In the genomic region with DNA sequence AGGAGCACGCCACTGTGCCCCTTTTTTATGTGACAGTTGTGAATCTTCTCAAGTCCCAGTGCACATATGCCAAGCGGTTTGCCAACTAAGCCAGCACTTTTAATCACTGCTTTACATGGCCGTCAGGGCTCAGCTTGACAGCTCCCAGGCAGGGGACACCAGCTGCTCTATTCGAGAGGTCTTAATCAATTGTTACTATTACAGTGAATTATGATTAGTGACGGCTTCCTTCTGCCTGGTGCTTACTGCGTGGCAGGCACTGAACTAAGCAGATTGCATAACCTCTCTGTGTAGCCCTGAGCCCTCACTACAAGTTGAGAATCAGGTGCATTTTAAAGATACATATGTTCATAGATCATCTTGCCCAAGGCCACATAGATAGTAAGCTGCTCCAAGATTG, we compare ENCODE assay signal across 10 mouse cellular contexts. TPM values are rescaled to one million over a fixed set of nuclear protein-coding genes. Genes with fewer than 3 reads are reported as not detected.
DNase-seq lines count a peak whose midpoint lies in the region; ATAC-seq lines count a peak whose summit lies in the region.
"Had no signal": no experiment of that assay in that cellular context is flagged by ENCODE, and none has a peak within 500 bp of the region (broad histone marks: within the 10 kb centered on the region; RNA-seq: fewer than 3 reads in every experiment).

No protein-coding gene starts in this region.

- 16% methylated on average over 6 of the region's 6 CpGs for WGBS in forebrain, embryonic 15.5 days
- 19% methylated on average over 6 of the region's 6 CpGs for WGBS in hindbrain, embryonic 15.5 days
- 21% methylated on average over 6 of the region's 6 CpGs for WGBS in neural tube, embryonic 13.5 days

- peak; percentile 85 for ATAC-seq in forebrain, embryonic 15.5 days (replicated peaks)
- ATAC-seq in hindbrain, embryonic 15.5 days (ENCODE audit: low FRiP score, low read depth), result peak; percentile 77
- peak; percentile 91 for ATAC-seq in neural tube, embryonic 13.5 days (ENCODE audit: low read depth)

- peak; percentile 11 for DNase-seq in layer of hippocampus, adult 11-12 months (ENCODE audit: low spot score)
- no peak for DNase-seq in layer of hippocampus, postnatal 10 days (ENCODE audit: low spot score in 2 of 2)
- DNase-seq in embryo, embryonic 9.5 days (ENCODE audit: extremely low spot score), result no peak
- DNase-seq in urinary bladder, postnatal 14 days (ENCODE audit: low spot score), result no peak
- DNase-seq: gastrocnemius, postnatal 25 days; right cerebral cortex, adult 18-20 months had no signal

- no peak overlapping the region for H3K4me3 ChIP-seq in forebrain, embryonic 15.5 days
- H3K4me3 ChIP-seq in hindbrain, embryonic 15.5 days, result no peak overlapping the region
- no peak overlapping the region for H3K4me3 ChIP-seq in neural tube, embryonic 13.5 days

- H3K4me1 ChIP-seq in forebrain, embryonic 15.5 days, result peaks cover 17% of the 10 kb centered on the region
- peaks cover 18% of the 10 kb centered on the region for H3K4me1 ChIP-seq in hindbrain, embryonic 15.5 days (replicated peaks)
- peaks cover 22% of the 10 kb centered on the region for H3K4me1 ChIP-seq in neural tube, embryonic 13.5 days (replicated peaks)

- H3K36me3 ChIP-seq in forebrain, embryonic 15.5 days, result no peaks in the 10 kb centered on the region
- H3K36me3 ChIP-seq in hindbrain, embryonic 15.5 days, result no peaks in the 10 kb centered on the region
- no peaks in the 10 kb centered on the region for H3K36me3 ChIP-seq in neural tube, embryonic 13.5 days

- no peak overlapping the region for H3K9ac ChIP-seq in forebrain, embryonic 15.5 days (replicated peaks)
- H3K9ac ChIP-seq in hindbrain, embryonic 15.5 days, result no peak overlapping the region
- H3K9ac ChIP-seq in neural tube, embryonic 13.5 days, result no peak overlapping the region

- H3K4me2 ChIP-seq in forebrain, embryonic 15.5 days (replicated peaks), result no peak overlapping the region
- no peak overlapping the region for H3K4me2 ChIP-seq in hindbrain, embryonic 15.5 days
- H3K4me2 ChIP-seq in neural tube, embryonic 13.5 days, result no peak overlapping the region

- no peaks in the 10 kb centered on the region for H3K27me3 ChIP-seq in forebrain, embryonic 15.5 days
- H3K27me3 ChIP-seq in hindbrain, embryonic 15.5 days, result no peaks in the 10 kb centered on the region
- H3K27me3 ChIP-seq in neural tube, embryonic 13.5 days, result peaks cover 5% of the 10 kb centered on the region; the same call in 1 of the 2 replicates

- H3K9me3 ChIP-seq in forebrain, embryonic 15.5 days, result no peaks in the 10 kb centered on the region
- H3K9me3 ChIP-seq in hindbrain, embryonic 15.5 days, result no peaks in the 10 kb centered on the region
- peaks cover 5% of the 10 kb centered on the region; the same call in 1 of the 2 replicates for H3K9me3 ChIP-seq in neural tube, embryonic 13.5 days

- H3K27ac ChIP-seq in forebrain, embryonic 15.5 days (replicated peaks), result peak overlapping the region; percentile 35; the same call in 1 of the 2 replicates
- 0 out of 2 replicates have a peak overlapping the region, but pooled peaks have one; percentile 56 for H3K27ac ChIP-seq in hindbrain, embryonic 15.5 days (replicated peaks)
- H3K27ac ChIP-seq in neural tube, embryonic 13.5 days (replicated peaks), result peak overlapping the region; percentile 74
- H3K27ac ChIP-seq: macrophage had no signal

RNA-seq across cellular contexts. Expression of gene Ngef, which starts 0.7 kb away (rescaled TPM):
- 10 to 100 TPM; 70.8 to 76.4 TPM for total RNA-seq in layer of hippocampus, postnatal 10 days (2021)
- 20.8 and 21.9 TPM in 2 replicates for polyA plus RNA-seq in forebrain, embryonic 15.5 days (2015; fragmentation: Nextera tagmentation; extraction: Ambion mirVana)
- 21.9 and 27.7 TPM in 2 replicates for polyA plus RNA-seq in hindbrain, embryonic 15.5 days (2015; fragmentation: Nextera tagmentation; extraction: Ambion mirVana)
- polyA plus RNA-seq in neural tube, embryonic 13.5 days (2015; fragmentation: Nextera tagmentation; extraction: Ambion mirVana), result 8.4 and 8.9 TPM in 2 replicates
- polyA plus RNA-seq: macrophage had no signal

RNA-seq across cellular contexts. Expression of gene Inpp5d, which starts 45.8 kb away (rescaled TPM):
- 10 to 100 TPM; 15.2 to 17.7 TPM for total RNA-seq in layer of hippocampus, postnatal 10 days (2021)
- 3.9 and 5.1 TPM in 2 replicates for polyA plus RNA-seq in forebrain, embryonic 15.5 days (2015; fragmentation: Nextera tagmentation; extraction: Ambion mirVana)
- polyA plus RNA-seq in hindbrain, embryonic 15.5 days (2015; fragmentation: Nextera tagmentation; extraction: Ambion mirVana), result 4.1 and 4.7 TPM in 2 replicates
- polyA plus RNA-seq in neural tube, embryonic 13.5 days (2015; fragmentation: Nextera tagmentation; extraction: Ambion mirVana), result 3.6 and 7.0 TPM in 2 replicates
